Mouse (Mus musculus): ENCODE results near the gene Zfp385b.
"Not testable (repeated sequence)": the region's sequence is repeated elsewhere in the genome, so short reads cannot be mapped to it uniquely, and the experiment has no call there.

Zfp385b gene

DNA sequence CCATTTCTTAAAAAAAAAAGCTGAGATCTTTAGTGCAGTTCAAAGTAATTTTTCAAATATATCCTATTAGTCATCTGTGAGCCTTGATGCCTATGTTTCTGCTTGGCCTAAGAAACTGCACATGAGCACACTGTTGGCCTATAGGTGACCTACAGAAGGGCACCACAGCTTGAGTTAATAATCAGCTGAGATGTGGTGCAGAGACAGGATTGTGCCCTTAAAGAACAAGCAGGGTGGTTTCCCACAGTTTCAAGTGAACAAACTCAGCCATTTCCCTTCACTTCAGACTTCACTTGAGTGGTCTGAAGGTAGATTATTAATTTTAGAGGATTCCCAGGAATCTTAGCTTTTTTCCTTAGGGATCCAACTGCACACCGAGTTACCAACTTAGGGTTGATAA, 362.3 kb downstream of the Zfp385b start:
- no peak for DNase-seq (ENCODE audit: low read depth)

DNA sequence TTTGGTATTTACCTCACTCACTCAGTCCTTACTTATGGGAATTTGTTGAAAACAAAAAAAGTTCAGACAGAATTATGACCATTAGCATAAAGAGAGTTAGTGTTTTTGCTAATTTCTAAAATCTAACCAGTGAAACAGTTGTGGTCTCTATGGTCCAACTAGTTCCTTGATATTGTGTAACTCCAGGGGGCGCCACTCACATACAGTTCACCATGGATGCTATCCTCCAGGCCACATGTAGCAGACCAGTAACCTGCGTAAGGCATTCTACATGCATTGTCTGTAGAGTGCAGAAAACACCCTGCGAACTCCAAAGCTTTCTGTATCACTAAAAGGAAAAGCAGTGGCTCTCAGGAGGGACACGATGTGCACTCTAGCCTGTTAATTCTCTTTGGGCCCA, 362.8 kb downstream of the Zfp385b start:
- no peak for DNase-seq (ENCODE audit: low read depth)

DNA sequence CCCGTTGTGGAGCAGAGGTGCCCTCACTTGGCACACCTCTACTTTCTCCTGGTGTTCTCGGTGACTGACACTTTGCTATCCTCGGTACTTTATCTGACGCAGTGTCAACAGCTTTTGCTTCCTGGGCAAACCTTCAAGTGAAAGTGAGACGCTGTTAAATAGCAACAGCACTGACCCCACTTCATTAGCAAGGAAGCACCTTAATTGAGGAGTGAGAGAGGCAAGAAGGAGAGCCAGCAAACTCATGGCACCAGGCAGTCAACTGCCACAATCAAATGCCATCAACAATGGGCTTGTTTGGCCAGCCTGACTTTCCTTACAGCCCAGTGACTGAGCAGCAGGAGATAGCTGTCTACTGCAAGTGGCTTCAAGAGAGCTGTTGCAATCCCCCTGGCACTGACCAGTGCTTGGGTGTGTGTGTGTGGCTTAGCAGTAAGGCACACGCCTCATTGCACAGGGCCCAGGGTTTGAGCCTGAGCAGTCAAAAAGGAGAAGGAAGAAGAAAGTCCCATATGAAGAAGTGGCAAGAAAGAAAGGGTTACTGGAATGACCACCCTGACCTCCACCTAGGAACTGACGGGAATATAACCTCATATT, 365.0 kb downstream of the Zfp385b start:
- no peak for DNase-seq (ENCODE audit: low read depth)

DNA sequence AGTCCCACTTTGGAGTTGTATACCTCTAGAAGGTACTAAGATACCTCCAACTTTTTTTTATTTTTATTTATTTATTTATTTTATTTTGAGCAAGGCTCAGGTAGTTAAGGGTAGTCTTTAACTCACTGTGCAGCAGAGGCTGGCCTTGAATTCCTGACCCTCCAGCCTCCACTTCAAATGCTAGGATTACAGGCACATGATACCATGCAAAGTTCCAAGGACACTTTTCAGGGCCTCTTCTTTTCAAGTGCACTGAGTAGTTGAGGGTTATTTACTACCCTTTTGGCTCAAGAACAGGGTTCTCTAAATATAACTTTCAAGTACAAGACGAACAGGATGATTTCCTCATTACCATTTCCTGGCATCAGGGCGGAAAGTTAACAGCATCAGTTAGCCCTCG, 365.7 kb downstream of the Zfp385b start:
- no peak for DNase-seq (ENCODE audit: low read depth)

DNA sequence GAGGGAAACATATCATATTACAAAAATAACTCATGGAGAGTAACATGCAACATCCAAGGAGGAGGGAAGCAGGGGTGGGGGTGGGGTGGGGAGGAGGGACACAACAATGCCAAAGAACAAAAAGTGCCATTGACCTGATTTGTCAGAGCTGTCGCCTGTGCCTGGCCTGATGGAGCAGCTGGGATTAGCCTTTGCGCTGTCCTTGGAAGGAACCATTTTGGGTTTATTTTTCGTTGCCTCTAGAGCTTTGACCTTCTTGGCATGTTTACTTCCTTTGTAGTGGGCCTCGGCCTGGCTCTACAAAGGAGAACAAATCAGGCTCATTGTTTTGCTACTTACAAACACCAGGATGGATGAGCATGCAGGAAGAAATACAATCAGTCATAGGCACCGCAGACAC, 369.4 kb downstream of the Zfp385b start:
- DNase-seq (ENCODE audit: low read depth): not testable (repeated sequence)

DNA sequence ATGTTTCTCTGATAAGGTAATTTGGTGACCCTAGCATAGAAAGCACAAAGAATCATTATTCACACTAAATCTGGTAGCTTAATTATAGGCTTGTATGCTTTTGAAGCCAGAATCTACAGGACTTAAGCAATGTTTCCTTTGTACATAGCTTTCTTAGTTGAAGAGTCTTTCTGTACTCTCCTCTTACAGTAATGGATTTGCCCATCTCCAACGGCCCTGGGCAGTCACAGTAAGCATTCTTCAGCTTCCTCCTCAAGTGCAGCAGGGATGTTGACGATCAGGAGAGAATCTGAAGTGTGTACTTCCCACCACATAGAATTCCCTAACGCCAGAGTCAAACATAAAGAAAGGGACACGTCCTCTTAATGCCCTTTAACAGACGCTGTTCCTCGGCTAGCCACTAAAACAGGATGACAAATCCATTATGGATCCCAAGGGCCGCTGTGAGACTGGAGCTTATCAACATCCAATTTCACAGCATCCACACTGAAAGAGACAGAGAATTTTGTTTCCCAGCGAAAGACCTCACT, 370.4 kb downstream of the Zfp385b start:
- no peak for DNase-seq (ENCODE audit: low read depth)

DNA sequence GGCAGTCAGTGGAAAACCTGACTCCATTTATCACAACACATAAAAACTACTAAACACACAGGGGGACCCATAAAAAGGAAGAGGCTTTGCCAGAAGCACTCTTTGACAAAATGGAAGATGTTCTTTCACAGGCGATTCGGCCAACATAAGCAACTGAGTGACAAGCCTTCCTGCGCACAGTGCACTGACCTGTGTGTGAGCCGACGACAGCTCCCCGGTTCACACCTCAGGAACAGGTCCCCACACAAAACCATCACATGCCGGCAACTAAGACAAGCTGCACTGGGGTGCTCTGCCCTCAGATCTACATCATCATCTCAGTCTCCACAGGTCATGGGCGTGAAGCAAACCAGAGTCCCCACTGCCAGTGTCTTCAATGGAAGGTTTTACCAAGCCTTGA, 375.2 kb downstream of the Zfp385b start:
- DNase-seq (ENCODE audit: low read depth): no peak

DNA sequence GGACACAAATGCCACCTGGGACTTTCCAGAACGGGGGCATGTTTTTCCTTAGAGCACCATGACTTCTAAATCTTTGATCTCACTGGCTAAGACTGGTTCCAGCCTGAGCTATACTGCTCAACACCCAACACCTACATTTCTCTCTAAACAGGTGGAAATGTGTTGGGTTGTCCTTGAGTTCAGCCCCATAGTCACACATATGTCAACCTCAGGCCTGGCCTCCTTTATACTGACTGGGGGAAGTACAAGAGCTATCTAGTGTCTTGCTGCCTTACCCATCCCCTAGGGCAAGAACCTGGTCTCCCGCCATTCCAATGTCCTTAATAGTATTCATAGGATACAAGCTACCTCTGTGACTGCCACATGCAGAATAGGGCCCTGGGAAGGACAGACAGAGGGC, 378.8 kb downstream of the Zfp385b start:
- no peak for DNase-seq (ENCODE audit: low read depth)

DNA sequence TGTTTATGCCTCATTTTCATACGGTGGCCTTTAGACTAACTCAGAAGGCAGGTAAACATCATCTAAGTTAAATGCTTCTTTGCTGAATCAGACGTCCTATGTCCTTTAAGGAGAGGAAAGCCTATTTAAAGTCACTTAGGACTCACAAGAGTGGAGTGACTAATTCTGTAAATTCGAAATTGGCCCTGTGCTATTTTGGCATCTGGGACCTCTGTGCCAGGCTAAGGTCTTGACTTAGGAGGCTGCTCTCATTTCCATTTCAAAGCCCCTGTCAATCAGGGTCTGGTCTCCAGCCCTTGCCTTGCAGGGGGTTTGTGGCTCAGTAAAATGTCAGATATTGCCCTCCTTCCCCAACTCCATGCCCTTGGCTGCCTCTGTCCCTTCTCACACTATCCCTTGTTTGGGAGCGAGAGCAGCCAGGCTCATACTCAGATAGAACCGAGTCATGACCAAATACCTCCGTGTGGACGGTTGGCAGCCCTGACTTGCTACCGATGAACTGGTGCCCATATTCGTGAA, 383.1 kb downstream of the Zfp385b start:
- DNase-seq (ENCODE audit: low read depth): no peak

DNA sequence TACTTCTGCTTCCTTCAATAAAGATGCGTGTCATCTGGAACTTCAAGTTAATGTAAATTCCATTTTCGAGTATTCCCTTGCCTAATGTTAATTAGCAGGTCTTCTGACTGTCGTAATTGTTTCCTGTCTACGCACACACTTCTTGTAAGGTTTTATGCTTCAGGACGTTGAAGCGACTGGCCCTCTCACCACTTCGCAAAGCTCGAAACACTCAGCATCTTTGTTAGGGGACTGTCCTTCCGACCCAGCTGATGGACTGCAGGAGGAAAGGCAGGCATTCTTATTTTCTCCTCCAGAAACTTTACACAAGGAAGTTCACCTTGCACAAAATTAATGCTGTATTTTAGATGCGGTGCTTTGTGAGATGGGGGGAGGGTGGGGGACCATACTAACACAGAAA, 400.0 kb downstream of the Zfp385b start:
- no peak for DNase-seq (ENCODE audit: low read depth)

DNA sequence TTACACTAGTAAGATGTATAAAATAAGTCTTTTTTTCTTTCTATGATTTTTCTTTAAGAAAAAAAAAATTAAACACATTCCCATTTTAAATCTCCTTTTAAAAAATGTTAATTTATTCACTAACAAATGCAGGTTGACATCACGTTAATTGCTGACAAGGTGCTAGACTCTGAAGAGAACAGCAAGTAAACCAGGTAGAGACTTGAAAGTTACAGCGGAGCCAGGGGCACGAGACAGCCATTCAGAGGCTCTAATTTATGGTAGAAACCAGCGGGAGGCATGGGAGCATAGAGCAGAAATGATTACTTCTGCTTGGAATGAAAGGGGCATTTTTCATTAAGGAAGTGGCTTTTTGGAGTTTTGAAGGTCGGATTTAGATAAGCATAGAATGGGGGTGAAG, 401.4 kb downstream of the Zfp385b start:
- no peak for DNase-seq (ENCODE audit: low read depth)

DNA sequence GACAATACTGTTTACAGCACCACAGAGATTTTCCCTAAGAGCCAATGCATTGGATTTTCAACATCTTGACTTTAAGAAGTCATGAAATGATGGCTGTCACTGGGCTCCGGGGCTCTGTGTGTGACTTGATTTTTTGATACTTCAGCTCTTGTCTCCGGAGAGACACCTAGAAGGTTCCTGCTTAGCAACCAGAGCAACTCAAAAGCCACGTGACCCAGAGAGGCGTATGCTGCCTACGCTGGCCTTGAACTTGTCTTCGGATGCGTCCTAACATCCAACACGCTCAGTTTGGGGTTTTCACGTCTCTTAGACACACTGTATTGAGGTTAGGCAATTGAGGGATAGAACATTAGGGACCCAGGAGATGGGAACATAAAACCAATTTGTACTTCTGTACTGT, 407.3 kb downstream of the Zfp385b start:
- no peak for DNase-seq (ENCODE audit: low read depth)

DNA sequence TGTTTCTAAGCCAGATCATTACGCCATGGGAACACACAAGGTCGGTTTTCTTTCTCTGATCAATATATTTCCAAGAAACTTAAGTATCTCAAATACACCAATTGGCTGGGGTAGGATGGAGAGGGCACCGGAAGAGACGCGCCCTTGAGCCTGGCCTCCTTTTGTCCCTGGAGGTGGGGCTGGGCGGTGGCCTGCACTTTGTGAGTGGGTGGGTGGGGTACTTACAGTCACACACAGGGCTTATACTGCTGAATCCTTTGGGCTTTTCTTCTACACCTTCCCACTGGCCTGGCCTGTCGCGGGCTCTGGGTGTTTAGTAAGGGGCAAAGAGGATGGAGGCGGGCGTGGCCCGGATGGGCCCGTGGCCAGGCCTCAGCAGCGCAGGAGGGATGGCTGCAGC, 407.8 kb downstream of the Zfp385b start:
- DNase-seq (ENCODE audit: low read depth): no peak

DNA sequence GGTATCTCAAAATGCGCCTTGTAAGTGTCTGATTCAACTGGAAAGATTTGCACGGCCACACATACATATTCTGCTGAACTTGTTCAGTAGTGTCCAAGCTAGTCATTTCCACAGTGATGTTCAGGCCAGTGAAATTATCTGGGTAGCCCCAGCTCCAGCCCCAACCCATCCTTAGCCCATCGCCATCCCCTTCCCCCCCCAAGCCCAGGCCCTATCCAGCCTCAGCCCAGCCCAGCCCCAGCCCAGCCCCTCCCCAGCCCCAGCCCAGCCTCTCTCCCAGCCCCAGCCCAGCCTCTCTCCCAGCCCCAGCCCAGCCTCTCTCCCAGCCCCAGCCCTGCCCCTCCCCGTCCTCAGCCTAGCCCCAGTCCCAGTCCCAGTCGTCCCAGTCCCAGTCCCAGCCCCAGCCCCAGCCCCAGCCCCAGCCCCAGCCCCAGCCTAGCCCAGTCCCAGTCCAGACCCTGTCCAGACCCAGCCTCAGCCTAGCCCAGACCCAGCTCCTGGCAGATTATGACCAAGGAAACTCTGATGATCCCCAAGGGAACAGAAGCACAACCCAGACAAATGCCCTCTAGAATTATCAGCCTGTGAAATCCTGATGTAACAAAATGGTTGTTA, 409.8 kb downstream of the Zfp385b start:
- no peak for DNase-seq (ENCODE audit: low read depth)

DNA sequence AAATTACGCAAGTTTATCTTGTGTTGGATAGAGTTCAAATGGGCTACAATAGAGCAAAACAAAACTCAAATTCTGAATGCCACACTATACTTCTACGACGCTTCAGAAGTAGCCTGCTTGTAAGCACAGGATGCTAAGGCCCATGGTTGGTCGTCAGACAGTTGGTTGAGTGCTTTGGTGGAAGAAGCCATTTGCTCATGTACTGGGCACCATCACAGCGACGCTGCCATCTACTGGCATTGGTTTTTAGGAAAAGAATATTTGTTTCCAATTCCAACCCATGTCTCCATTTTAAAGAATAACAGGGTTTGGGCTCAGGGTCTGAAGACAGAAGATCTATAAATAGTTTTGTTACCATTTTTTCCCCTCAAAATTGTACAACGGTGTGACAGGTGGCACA, 410.5 kb downstream of the Zfp385b start:
- DNase-seq (ENCODE audit: low read depth): no peak

DNA sequence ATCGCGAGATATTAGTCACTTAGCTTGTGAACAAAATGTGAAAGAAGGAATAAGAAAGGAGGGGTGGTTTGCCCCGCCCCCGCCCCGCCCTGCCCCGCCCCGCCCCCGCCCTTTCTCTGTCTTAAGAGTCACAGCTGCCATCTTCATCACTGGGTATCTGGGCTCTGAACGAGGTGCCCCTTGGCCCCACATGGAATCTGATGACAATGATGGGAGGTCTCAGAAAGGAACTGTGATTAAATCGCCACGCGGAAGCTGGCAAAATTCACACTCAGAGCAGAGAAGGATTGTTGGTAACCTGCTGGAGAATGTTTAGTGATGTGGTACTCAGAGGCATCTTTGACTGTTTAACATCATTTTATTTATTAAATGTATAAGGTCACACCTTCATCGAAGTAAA, 417.1 kb downstream of the Zfp385b start:
- DNase-seq (ENCODE audit: low read depth): no peak

DNA sequence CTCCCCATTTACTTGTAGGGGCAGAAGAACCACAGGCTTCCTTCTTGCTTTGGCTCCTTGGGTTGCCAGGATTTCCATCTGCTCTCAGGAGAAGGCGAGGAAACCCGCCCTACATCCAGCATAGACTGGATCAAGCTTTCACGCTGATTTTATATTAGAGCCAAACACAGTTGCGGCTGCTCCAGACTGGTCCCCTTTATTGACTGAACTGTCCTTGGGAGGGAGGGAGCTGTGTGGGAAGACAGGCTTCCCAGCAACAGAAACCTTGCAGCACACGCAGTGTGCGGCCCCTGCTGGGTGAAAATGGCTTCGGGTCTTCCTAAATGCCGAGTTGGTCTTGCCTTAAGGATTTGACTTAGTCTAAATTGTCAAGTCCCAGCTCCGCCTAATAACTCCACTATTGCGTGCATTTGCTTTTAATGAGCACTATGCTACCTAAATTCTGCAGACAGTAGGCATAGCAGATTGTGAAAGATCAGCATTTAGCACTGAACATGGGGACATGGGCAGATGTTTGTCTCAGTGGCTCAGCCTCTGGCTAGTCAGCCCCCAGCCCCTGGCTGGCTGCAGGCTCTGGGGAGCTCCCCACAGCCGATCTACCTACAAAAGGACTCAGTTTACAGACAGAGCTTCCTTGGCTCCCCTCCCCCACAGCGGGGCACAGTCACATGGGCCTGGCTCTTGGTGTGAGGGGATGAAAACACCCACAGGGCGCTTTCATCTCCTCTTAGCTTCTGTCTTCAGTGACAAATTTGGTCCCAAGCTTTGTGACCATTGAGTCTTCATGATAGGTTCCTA, 417.8 kb downstream of the Zfp385b start:
- no peak for DNase-seq (ENCODE audit: low read depth)

DNA sequence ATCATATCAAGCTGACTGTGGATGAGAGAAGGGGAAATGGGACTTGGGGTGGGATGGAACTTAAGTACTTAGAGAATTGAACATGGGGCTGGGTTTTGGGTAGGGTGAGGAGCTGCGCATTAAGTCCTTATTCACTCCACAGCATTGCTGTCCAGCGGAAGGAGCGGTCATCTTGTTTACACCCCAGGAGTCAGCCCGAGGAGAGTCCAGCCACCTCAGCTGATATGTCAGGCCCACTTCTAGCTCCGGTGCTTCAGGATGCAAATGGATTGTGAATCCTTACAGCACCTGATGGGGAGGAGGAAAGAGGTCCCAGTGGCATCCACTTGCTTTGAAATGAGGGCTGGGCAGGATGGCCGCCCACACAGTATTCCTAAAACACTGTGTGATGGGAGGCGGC, 425.6 kb downstream of the Zfp385b start:
- no peak for DNase-seq (ENCODE audit: low read depth)

DNA sequence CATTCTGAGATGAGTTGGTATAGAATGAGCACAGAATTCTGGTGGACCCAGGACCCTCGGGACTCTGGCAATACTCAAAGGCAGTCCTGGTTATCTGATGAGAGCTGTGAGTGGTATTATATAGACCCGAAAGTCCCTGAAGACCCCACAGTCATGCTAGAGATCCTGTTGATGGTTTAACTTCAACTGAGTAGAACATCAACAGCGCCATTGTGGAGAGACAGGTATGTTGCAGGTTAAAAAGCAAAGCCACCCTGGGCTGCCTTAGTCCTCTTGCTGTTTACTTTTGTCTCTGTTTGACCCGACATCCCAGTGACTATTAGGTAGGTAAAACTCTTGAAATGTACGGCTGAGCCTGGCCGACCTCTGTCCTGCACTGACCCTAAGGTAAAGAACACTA, 431.3 kb downstream of the Zfp385b start:
- DNase-seq (ENCODE audit: low read depth): no peak

DNA sequence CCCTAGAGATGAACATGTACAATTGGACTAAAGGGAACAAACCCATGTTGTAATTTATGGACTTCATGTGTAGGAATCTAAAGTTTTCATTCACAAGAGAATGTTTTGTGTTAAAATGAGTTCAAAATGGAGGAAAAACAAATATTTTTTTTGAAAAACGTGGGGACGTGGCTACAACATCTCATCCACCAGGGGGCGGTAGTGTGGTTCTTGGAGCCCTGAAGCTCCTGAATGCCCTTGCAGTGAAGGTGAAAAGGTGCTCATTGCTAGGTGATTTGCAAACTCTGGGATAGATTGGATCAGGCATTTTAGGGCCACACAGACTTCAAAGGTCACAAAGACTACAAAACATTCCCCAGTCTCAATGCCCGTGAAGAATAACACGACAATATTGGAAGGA, 432.9 kb downstream of the Zfp385b start:
- peak; percentile 35 for DNase-seq (ENCODE audit: low read depth)

DNA sequence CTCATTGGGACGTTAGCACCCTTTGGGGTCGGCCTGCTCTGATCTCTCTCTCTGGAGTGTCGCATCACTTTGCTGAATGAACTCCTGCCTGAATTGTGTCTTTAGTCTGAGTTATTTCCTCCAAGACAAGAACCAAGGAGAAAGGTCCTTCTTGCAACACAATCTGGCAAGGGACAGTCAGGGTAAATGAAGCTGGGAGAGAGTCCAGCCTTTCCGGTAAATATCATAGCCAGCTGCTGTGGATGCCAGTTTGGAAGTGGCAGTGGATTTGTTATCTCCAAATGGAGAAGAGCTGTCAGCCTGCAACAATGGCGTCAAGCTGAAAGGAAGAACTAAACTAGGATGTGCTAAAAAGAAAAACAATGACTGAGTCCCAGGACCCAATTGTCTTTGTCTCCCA, 436.7 kb downstream of the Zfp385b start:
- DNase-seq (ENCODE audit: low read depth): no peak

DNA sequence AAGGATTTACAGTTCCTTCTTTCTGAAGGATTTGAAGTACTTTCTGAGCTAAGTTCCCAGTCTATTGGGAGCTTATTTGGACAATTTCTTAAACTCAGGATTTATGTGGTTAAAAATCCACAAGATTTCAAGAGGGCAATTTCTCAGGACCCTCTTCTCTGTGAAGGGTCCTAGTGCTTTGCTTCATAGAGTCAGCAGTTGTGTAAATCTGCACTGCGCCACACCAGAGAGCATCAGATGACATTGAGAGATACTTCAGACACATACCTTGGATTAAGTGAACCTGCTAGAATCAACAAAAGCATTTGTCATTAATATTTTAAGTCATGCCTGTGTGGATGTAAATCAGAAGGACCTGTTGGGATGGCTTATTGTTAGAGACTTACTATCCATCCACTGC, 439.5 kb downstream of the Zfp385b start:
- DNase-seq (ENCODE audit: low read depth): no peak

DNA sequence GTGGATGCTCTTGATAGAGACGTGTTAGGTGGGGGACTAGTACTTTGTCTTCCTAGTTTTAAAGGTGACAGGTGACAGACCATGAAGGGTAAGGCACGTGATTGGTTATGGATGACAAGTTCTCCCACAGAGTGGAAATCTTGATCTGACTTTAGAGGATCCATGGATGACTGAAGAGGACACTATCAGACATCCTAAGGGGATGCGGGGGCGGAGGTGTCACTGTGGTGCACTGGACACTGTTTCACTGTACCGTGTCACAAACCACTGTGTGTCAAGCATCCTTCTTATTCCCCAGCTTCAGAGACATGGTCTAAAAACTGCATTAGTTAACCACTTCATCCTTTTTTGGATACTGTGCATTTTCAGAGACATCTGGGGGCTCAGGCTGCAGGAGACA, 440.1 kb downstream of the Zfp385b start:
- DNase-seq (ENCODE audit: low read depth): no peak
